25 mouse cellular contexts compared by ENCODE assay signal in the genomic region with DNA sequence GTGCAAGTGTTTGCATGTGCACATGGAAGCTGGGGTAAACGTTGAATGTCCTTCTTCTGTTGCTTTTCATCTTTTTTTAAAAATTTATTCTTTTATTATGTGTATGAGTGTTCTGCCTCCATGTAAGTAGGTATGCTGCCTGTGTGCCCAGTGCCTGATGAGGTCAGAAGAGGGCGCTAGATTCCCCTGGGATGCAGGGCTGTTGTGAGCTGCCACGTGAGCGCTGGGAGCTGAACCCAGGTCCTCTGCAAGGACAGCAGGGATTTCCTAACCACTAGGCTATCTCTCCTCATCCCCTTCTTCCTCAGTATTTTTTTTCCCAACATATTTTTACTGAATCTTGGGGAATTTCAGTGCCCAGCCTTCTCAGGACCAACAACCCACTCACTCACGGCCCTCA. TPM values are rescaled to one million over a fixed set of nuclear protein-coding genes. Genes with fewer than 3 reads are reported as not detected.
DNase-seq lines count a peak whose midpoint lies in the region; TF ChIP-seq lines count a peak whose summit lies in the region.
"Had no signal": no experiment of that assay in that cellular context is flagged by ENCODE, and none has a peak within 500 bp of the region (broad histone marks: within the 10 kb centered on the region; RNA-seq: fewer than 3 reads in every experiment).

No protein-coding gene starts in this region.

- H3K27me3 ChIP-seq in testis, adult 2 months (ENCODE audit: control insufficient read depth, insufficient read depth, low read length): no peaks in the 10 kb centered on the region
- H3K27me3 ChIP-seq in ES-Bruce4 (ENCODE audit: control insufficient read depth, insufficient read depth, low read length, poor library complexity, severe bottlenecking): no peaks in the 10 kb centered on the region
- H3K27me3 ChIP-seq in forebrain, embryonic 10.5 days (ENCODE audit: poor library complexity, severe bottlenecking): no peaks in the 10 kb centered on the region
- H3K27me3 ChIP-seq: embryonic facial prominence, embryonic 13.5 days; embryonic facial prominence, embryonic 15.5 days; forebrain, embryonic 13.5 days; forebrain, embryonic 15.5 days; Patski had no signal

- TF ChIP-seq CTCF in testis, adult 2 months (IDR thresholded peaks at IDR 0.05; ENCODE audit: control insufficient read depth, insufficient read depth, insufficient replicate concordance, low read depth, low read length): peak; percentile 7; the same call in 1 of the 2 replicates
- TF ChIP-seq CTCF in ES-Bruce4 (IDR thresholded peaks at IDR 0.05; ENCODE audit: low read depth, low read length): peak; percentile 53

- no peak for TF ChIP-seq EP300 in ES-Bruce4 (IDR thresholded peaks at IDR 0.05; ENCODE audit: insufficient read depth, low read depth, low read length)

- no peak overlapping the region for H3K27ac ChIP-seq in testis, adult 2 months (ENCODE audit: control insufficient read depth, insufficient read depth, low read depth, low read length)
- no peak overlapping the region for H3K27ac ChIP-seq in ES-Bruce4 (ENCODE audit: insufficient read depth, low read length)
- H3K27ac ChIP-seq in forebrain, embryonic 10.5 days: no peak overlapping the region
- H3K27ac ChIP-seq: embryonic facial prominence, embryonic 13.5 days; embryonic facial prominence, embryonic 15.5 days; forebrain, embryonic 13.5 days; forebrain, embryonic 15.5 days had no signal

- no peak for DNase-seq in testis, postnatal 14 days (ENCODE audit: low spot score)
- no peak for DNase-seq in ovary, adult 18-20 months (ENCODE audit: low spot score)
- no peak for DNase-seq in forebrain, embryonic 10.5 days (ENCODE audit: extremely low spot score, low spot score)
- DNase-seq: adrenal gland, adult 8-10 months; adrenal gland, postnatal 14 days; adrenal gland, postnatal 36 days; cerebellum, adult 11-12 months; cerebellum, adult 2 months; cerebellum, adult 9-10 months; cerebellum, postnatal 10 days; cerebellum, postnatal 25 days; forebrain, postnatal 0 days had no signal

- WGBS in forebrain, embryonic 10.5 days: 91% methylated on average over 5 of the region's 5 CpGs

- H3K4me1 ChIP-seq in testis, adult 2 months (ENCODE audit: control insufficient read depth, insufficient read depth, low read length): peaks cover 8% of the 10 kb centered on the region
- H3K4me1 ChIP-seq in ES-Bruce4 (ENCODE audit: control insufficient read depth, insufficient read depth, low read length): peaks cover 4% of the 10 kb centered on the region
- H3K4me1 ChIP-seq in forebrain, embryonic 10.5 days: peaks cover 21% of the 10 kb centered on the region
- H3K4me1 ChIP-seq: embryonic facial prominence, embryonic 13.5 days; embryonic facial prominence, embryonic 15.5 days; forebrain, embryonic 13.5 days; forebrain, embryonic 15.5 days had no signal

- no peak overlapping the region for H3K9ac ChIP-seq in ES-Bruce4 (ENCODE audit: low read depth, poor library complexity, severe bottlenecking)
- H3K9ac ChIP-seq: embryonic facial prominence, embryonic 13.5 days; embryonic facial prominence, embryonic 15.5 days; forebrain, embryonic 13.5 days; forebrain, embryonic 15.5 days; forebrain, postnatal 0 days had no signal

- H3K4me3 ChIP-seq in testis, adult 2 months (ENCODE audit: control insufficient read depth, low read depth, low read length): no peak overlapping the region
- no peak overlapping the region for H3K4me3 ChIP-seq in ES-Bruce4 (ENCODE audit: low read depth, low read length)
- no peak overlapping the region for H3K4me3 ChIP-seq in forebrain, embryonic 10.5 days
- H3K4me3 ChIP-seq: embryonic facial prominence, embryonic 13.5 days; embryonic facial prominence, embryonic 15.5 days; erythroblast, embryonic 14.5 days; forebrain, embryonic 13.5 days; forebrain, embryonic 15.5 days had no signal

- H3K9me3 ChIP-seq in ES-Bruce4 (replicated peaks; ENCODE audit: control insufficient read depth, insufficient read depth, low read length, poor library complexity, severe bottlenecking): no peaks in the 10 kb centered on the region
- no peaks in the 10 kb centered on the region for H3K9me3 ChIP-seq in forebrain, embryonic 10.5 days
- H3K9me3 ChIP-seq: embryonic facial prominence, embryonic 13.5 days; embryonic facial prominence, embryonic 15.5 days; forebrain, embryonic 13.5 days; forebrain, embryonic 15.5 days had no signal

- peaks cover 1% of the 10 kb centered on the region; the same call in 1 of the 2 replicates for H3K36me3 ChIP-seq in testis, adult 2 months (ENCODE audit: control insufficient read depth, insufficient read depth, low read length)
- no peaks in the 10 kb centered on the region for H3K36me3 ChIP-seq in ES-Bruce4 (ENCODE audit: control insufficient read depth, insufficient read depth, low read length, poor library complexity, severe bottlenecking)
- no peaks in the 10 kb centered on the region for H3K36me3 ChIP-seq in forebrain, embryonic 10.5 days (replicated peaks)
- H3K36me3 ChIP-seq: embryonic facial prominence, embryonic 13.5 days; embryonic facial prominence, embryonic 15.5 days; forebrain, embryonic 15.5 days had no signal

- TF ChIP-seq POLR2A in testis, adult 2 months (IDR thresholded peaks at IDR 0.05; ENCODE audit: control insufficient read depth, low read depth, low read length): no peak
- no peak for TF ChIP-seq POLR2A in ES-Bruce4 (IDR thresholded peaks at IDR 0.05; ENCODE audit: insufficient read depth, low read length)

RNA-seq across cellular contexts. Expression of gene Slc2a5, which starts 7.3 kb away (rescaled TPM):
- 732 and 736 TPM in 2 replicates for polyA plus RNA-seq in testis, adult 2 months (2012; rRNA removed)
- polyA plus RNA-seq in ES-Bruce4 (2011; ENCODE audit: insufficient read depth, insufficient read length, low read depth, missing spikeins): 2.2 TPM in 2 replicates
- 1.3 and 1.6 TPM in 2 replicates for polyA plus RNA-seq in forebrain, embryonic 10.5 days (2016; fragmentation: Nextera tagmentation; extraction: Ambion mirVana)
- polyA plus RNA-seq: activated CD4-positive, CD25-positive, alpha-beta regulatory T cell, adult 4 months; C2C12; erythroblast, embryonic 14.5 days; Patski had no signal

RNA-seq across cellular contexts. Expression of gene Slc2a7, which starts 22.4 kb away (rescaled TPM):
- not detected in 2 replicates for polyA plus RNA-seq in testis, adult 2 months (2012; rRNA removed)
- polyA plus RNA-seq in ES-Bruce4 (2011; ENCODE audit: insufficient read depth, insufficient read length, low read depth, missing spikeins): not detected in 2 replicates
- not detected in 2 replicates for polyA plus RNA-seq in forebrain, embryonic 10.5 days (2016; fragmentation: Nextera tagmentation; extraction: Ambion mirVana)
- polyA plus RNA-seq: activated CD4-positive, CD25-positive, alpha-beta regulatory T cell, adult 4 months; C2C12; cerebellum, adult 2 months; cortical plate, adult 2 months; embryonic facial prominence, embryonic 11.5 days; embryonic facial prominence, embryonic 13.5 days; embryonic facial prominence, embryonic 15.5 days; erythroblast, embryonic 14.5 days; forebrain, embryonic 11.5 days; forebrain, embryonic 13.5 days; forebrain, embryonic 15.5 days; forebrain, postnatal 0 days; Patski had no signal

RNA-seq across cellular contexts. Expression of gene Gpr157, which starts 39.2 kb away (rescaled TPM):
- 0.96 and 1.3 TPM in 2 replicates for polyA plus RNA-seq in testis, adult 2 months (2012; rRNA removed)
- 2.2 and 2.7 TPM in 2 replicates for polyA plus RNA-seq in ES-Bruce4 (2011; ENCODE audit: insufficient read depth, insufficient read length, low read depth, missing spikeins)
- 0.32 and 0.41 TPM in 2 replicates for polyA plus RNA-seq in forebrain, embryonic 10.5 days (2016; fragmentation: Nextera tagmentation; extraction: Ambion mirVana)

Comparison
In these comparisons a context has a peak if more than half of its experiments do, and no peak if none do; other contexts are left out.
1. RNA of gene Slc2a5, which starts 7.3 kb away (polyA plus RNA-seq): 732 to 736 TPM in testis, adult 2 months; 2.2 TPM in ES-Bruce4 and 1.3 to 1.6 TPM in forebrain, embryonic 10.5 days; every median in the first group is over 100 times any median in the second.